Mouse (Mus musculus) central nervous system, embryonic 18 days (tissue): ENCODE measurements around the gene Slc38a4. TPM values are rescaled to one million over a fixed set of nuclear protein-coding genes. Genes with fewer than 3 reads are reported as not detected.

Experiments used
- polyA plus RNA-seq: library from polyadenylated mRNA; depleted of rRNA; stranded (reverse); fragments of >200 nt; gene quantifications from 2 replicates; pipeline ENCODE4 v1.2.3, GENCODE M21; 2012; rRNA removed

The Slc38a4 gene
- 2.7 and 4.0 TPM in 2 replicates for polyA plus RNA-seq

GRCm38 (mm10) chr15:97055794-97056193 lies at the start of gene Slc38a4:
Gene Slc38a4 (minus strand): TSS chr15:97055956.

Other genes with a start within 250 kb of the Slc38a4 start
- gene Pced1b, start 191.2 kb upstream of the Slc38a4 start, polyA plus RNA-seq = 8.2 and 10.8 TPM in 2 replicates
- 3.8 and 4.9 TPM in 2 replicates for gene Amigo2, start 191.3 kb upstream of the Slc38a4 start, polyA plus RNA-seq